Mouse (Mus musculus) E14TG2a.4 (cell line): ENCODE measurements around the gene Tmem9.

Source experiments
- CTCF ChIP-seq: conservative IDR thresholded peaks from 2 replicates; pipeline ENCODE4 v1.5.1; 2014; ENCODE audit warnings: low read length
- NANOG ChIP-seq: IDR thresholded peaks from 2 replicates; pipeline ENCODE4 v1.6.1; 2014; ENCODE audit warnings: borderline replicate concordance, low read length, mixed read lengths
- POU5F1 ChIP-seq: IDR thresholded peaks from 2 replicates; pipeline ENCODE4 v1.6.1; 2014; ENCODE audit warnings: low read length, borderline replicate concordance

GRCm38 (mm10) chr1:136030201-136030600 is 22.3 kb downstream of the Tmem9 start:
- TF ChIP-seq CTCF: no peak
- TF ChIP-seq NANOG: no peak
- TF ChIP-seq POU5F1: no peak
